Mouse (Mus musculus): ENCODE data around the gene Slc38a8. TPM values are rescaled to one million over a fixed set of nuclear protein-coding genes. Genes with fewer than 3 reads are reported as not detected.

Gene Slc38a8
- total and polyA plus RNA-seq, 3 experiments: not detected

GRCm38 (mm10) chr8:119516674-119517073, 15.2 kb upstream of the Slc38a8 start:
- Histone ChIP-seq H3K79me2 (ENCODE audit: control insufficient read depth, insufficient read depth, low read length, poor library complexity) (no peaks in the 10 kb centered on the region), H3K4me3 (ENCODE audit: control insufficient read depth in 1 of 2, insufficient read depth in 1 of 2, low read depth in 2 of 2, low read length in 2 of 2) (no peak overlapping the region), H3K4me1 (ENCODE audit: control insufficient read depth in 1 of 2, insufficient read depth in 2 of 2, low read length in 2 of 2) (peaks cover 25 to 29% of the 10 kb centered on the region in 2 experiments), H3K27me3 (ENCODE audit: control insufficient read depth in 1 of 2, insufficient read depth in 2 of 2, low read length in 2 of 2) (no peaks in the 10 kb centered on the region), H3K9ac (ENCODE audit: control insufficient read depth, low read depth, low read length, poor library complexity, severe bottlenecking) (no peak overlapping the region), H3K27ac (ENCODE audit: control insufficient read depth, low read depth, low read length) (no peak overlapping the region), H3K9me3 (replicated peaks; ENCODE audit: insufficient read depth, low read length) (no peaks in the 10 kb centered on the region), H3K36me3 (ENCODE audit: control insufficient read depth in 1 of 2, insufficient read depth in 2 of 2, low read length in 2 of 2) (peaks cover 23 to 26% of the 10 kb centered on the region in 2 experiments)
- no peak for DNase-seq (ENCODE audit: low read depth, low spot score)
- TF ChIP-seq POLR2A (IDR thresholded peaks at IDR 0.05; ENCODE audit: control insufficient read depth in 1 of 2, insufficient read depth in 1 of 2, low read depth in 1 of 2, low read length in 2 of 2, poor library complexity in 1 of 2) (no peak), CTCF (IDR thresholded peaks at IDR 0.05 in 2 of 3, conservative IDR thresholded peaks at IDR 0.05 in 1 of 3; ENCODE audit: control insufficient read depth in 1 of 3, insufficient read depth in 1 of 3, low read depth in 2 of 3, low read length in 3 of 3, poor library complexity in 1 of 3, severe bottlenecking in 1 of 3) (no peak), MAX (IDR thresholded peaks at IDR 0.05; ENCODE audit: low read length) (no peak)

- no peak overlapping the region for H3K9ac ChIP-seq (ENCODE audit: control insufficient read depth, low read depth, low read length, poor library complexity, severe bottlenecking)
- peaks cover 17 to 26% of the 10 kb centered on the region in 2 experiments for H3K36me3 ChIP-seq (ENCODE audit: control insufficient read depth in 1 of 2, insufficient read depth in 2 of 2, low read length in 2 of 2)
- no peak overlapping the region for H3K4me3 ChIP-seq (ENCODE audit: control insufficient read depth in 1 of 2, insufficient read depth in 1 of 2, low read depth in 2 of 2, low read length in 2 of 2)
- TF ChIP-seq TAL1 (IDR thresholded peaks at IDR 0.05; ENCODE audit: low read length): no peak
- no peak for TF ChIP-seq USF2 (IDR thresholded peaks at IDR 0.05; ENCODE audit: borderline replicate concordance in 1 of 2, insufficient read depth in 1 of 2, low read depth in 1 of 2, low read length in 2 of 2)
- TF ChIP-seq MXI1 (IDR thresholded peaks at IDR 0.05; ENCODE audit: low read depth, low read length): 0 out of 2 replicates have a peak, but pooled peaks have one; percentile 25
- H3K9me3 ChIP-seq (replicated peaks; ENCODE audit: insufficient read depth, low read length): no peaks in the 10 kb centered on the region
- no peaks in the 10 kb centered on the region for H3K79me2 ChIP-seq (ENCODE audit: control insufficient read depth, insufficient read depth, low read length, poor library complexity)
- DNase-seq (ENCODE audit: low read depth, low spot score): peak; percentile 13
- no peaks in the 10 kb centered on the region for H3K27me3 ChIP-seq (ENCODE audit: control insufficient read depth in 1 of 2, insufficient read depth in 2 of 2, low read length in 2 of 2)
- H3K4me1 ChIP-seq (ENCODE audit: control insufficient read depth in 1 of 2, insufficient read depth in 2 of 2, low read length in 2 of 2): peaks cover 25 to 29% of the 10 kb centered on the region in 2 experiments
- H3K27ac ChIP-seq (ENCODE audit: control insufficient read depth, low read depth, low read length): peak overlapping the region; percentile 75
Observed at GRCm38 (mm10) chr8:119515767-119516166, 14.3 kb upstream of the Slc38a8 start.

- Histone ChIP-seq H3K9me3 (replicated peaks; ENCODE audit: insufficient read depth, low read length) (no peaks in the 10 kb centered on the region), H3K4me3 (ENCODE audit: control insufficient read depth in 1 of 2, insufficient read depth in 1 of 2, low read depth in 2 of 2, low read length in 2 of 2) (no peak overlapping the region), H3K79me2 (ENCODE audit: control insufficient read depth, insufficient read depth, low read length, poor library complexity) (no peaks in the 10 kb centered on the region), H3K4me1 (ENCODE audit: control insufficient read depth in 1 of 2, insufficient read depth in 2 of 2, low read length in 2 of 2) (peaks cover 24 to 29% of the 10 kb centered on the region in 2 experiments), H3K27ac (ENCODE audit: control insufficient read depth, low read depth, low read length) (peak overlapping the region; percentile 75), H3K27me3 (ENCODE audit: control insufficient read depth in 1 of 2, insufficient read depth in 2 of 2, low read length in 2 of 2) (no peaks in the 10 kb centered on the region), H3K9ac (ENCODE audit: control insufficient read depth, low read depth, low read length, poor library complexity, severe bottlenecking) (no peak overlapping the region), H3K36me3 (ENCODE audit: control insufficient read depth in 1 of 2, insufficient read depth in 2 of 2, low read length in 2 of 2) (peaks cover 16 to 26% of the 10 kb centered on the region in 2 experiments)
- DNase-seq (ENCODE audit: low read depth, low spot score): peak; percentile 87
- TF ChIP-seq ZKSCAN1 (IDR thresholded peaks at IDR 0.05; ENCODE audit: low read depth, low read length): no peak
- TF ChIP-seq TCF12 (IDR thresholded peaks at IDR 0.05; ENCODE audit: low read depth, low read length): peak; percentile 95
- TF ChIP-seq E2F4 (IDR thresholded peaks at IDR 0.05; ENCODE audit: borderline replicate concordance, low read depth, low read length): no peak
- TF ChIP-seq MYB (IDR thresholded peaks at IDR 0.05; ENCODE audit: low read depth, low read length): peak; percentile 75
- peak; percentile 52; the same call in 1 of the 2 replicates for TF ChIP-seq MAZ (IDR thresholded peaks at IDR 0.05; ENCODE audit: low read depth, low read length)
- TF ChIP-seq USF1 (IDR thresholded peaks at IDR 0.05; ENCODE audit: low read depth, low read length): peak; percentile 63; the same call in 1 of the 2 replicates
- no peak for TF ChIP-seq JUND (IDR thresholded peaks at IDR 0.05; ENCODE audit: low read depth, low read length)
- TF ChIP-seq RCOR1 (IDR thresholded peaks at IDR 0.05; ENCODE audit: low read depth, low read length): peak; percentile 66
- TF ChIP-seq GATA1 (IDR thresholded peaks at IDR 0.05; ENCODE audit: low read depth, low read length): peak; percentile 96
- TF ChIP-seq MYC (IDR thresholded peaks at IDR 0.05; ENCODE audit: low read depth, low read length): 0 out of 2 replicates have a peak, but pooled peaks have one; percentile 65
- TF ChIP-seq POLR2A (IDR thresholded peaks at IDR 0.05; ENCODE audit: control insufficient read depth in 1 of 2, insufficient read depth in 1 of 2, low read depth in 1 of 2, low read length in 2 of 2, poor library complexity in 1 of 2): no peak; a peak in 1 of 4 replicates
- 0 out of 2 replicates have a peak, but pooled peaks have one; percentile 38 for TF ChIP-seq TBP (IDR thresholded peaks at IDR 0.05; ENCODE audit: low read depth, low read length)
- TF ChIP-seq MEF2A (IDR thresholded peaks at IDR 0.05; ENCODE audit: extremely low read depth, insufficient replicate concordance, low read depth, low read length, poor library complexity, severe bottlenecking): no peak
- peak; percentile 63 for TF ChIP-seq SIN3A (IDR thresholded peaks at IDR 0.05; ENCODE audit: low read length)
- peak; percentile 96 to 97 for TF ChIP-seq EP300 (IDR thresholded peaks at IDR 0.05; ENCODE audit: low read depth in 1 of 2, low read length in 2 of 2)
- TF ChIP-seq MXI1 (IDR thresholded peaks at IDR 0.05; ENCODE audit: low read depth, low read length): peak; percentile 81
- peak; percentile 85 for TF ChIP-seq TAL1 (IDR thresholded peaks at IDR 0.05; ENCODE audit: low read length)
- no peak for TF ChIP-seq UBTF (IDR thresholded peaks at IDR 0.05; ENCODE audit: borderline replicate concordance, insufficient read depth, low read depth, low read length)
- TF ChIP-seq NRF1 (IDR thresholded peaks at IDR 0.05; ENCODE audit: insufficient read depth, low read depth, low read length, poor library complexity, severe bottlenecking): no peak
- TF ChIP-seq POLR2AphosphoS2 (IDR thresholded peaks at IDR 0.05; ENCODE audit: low read length): 0 out of 2 replicates have a peak, but pooled peaks have one; percentile 30
- peak; percentile 88 for TF ChIP-seq ETS1 (IDR thresholded peaks at IDR 0.05; ENCODE audit: low read depth, low read length)
Observed at GRCm38 (mm10) chr8:119514940-119515339, 13.4 kb upstream of the Slc38a8 start.
